22 mouse cellular contexts compared by ENCODE assay signal in genomic region chr2:139804041-139804440, GRCm38 (mm10).
DNase-seq lines count a peak whose midpoint lies in the region; ATAC-seq lines count a peak whose summit lies in the region.
"Had no signal": no experiment of that assay in that cellular context is flagged by ENCODE, and none has a peak within 500 bp of the region (broad histone marks: within the 10 kb centered on the region; RNA-seq: fewer than 3 reads in every experiment).

No protein-coding gene starts in this region.

- no peaks in the 10 kb centered on the region; the same call in none of the 2 replicates for H3K4me1 ChIP-seq in lung, embryonic 15.5 days
- H3K4me1 ChIP-seq: embryonic facial prominence, embryonic 12.5 days; forebrain, embryonic 15.5 days; heart, embryonic 13.5 days had no signal

- peak overlapping the region; percentile 42; the same call in 1 of the 2 replicates for H3K27ac ChIP-seq in lung, embryonic 15.5 days
- H3K27ac ChIP-seq: embryonic facial prominence, embryonic 12.5 days; forebrain, embryonic 15.5 days; heart, embryonic 13.5 days; hindbrain, postnatal 0 days; layer of hippocampus, adult 2 months had no signal

- H3K4me2 ChIP-seq in lung, embryonic 15.5 days, result no peak overlapping the region
- H3K4me2 ChIP-seq: embryonic facial prominence, embryonic 12.5 days; forebrain, embryonic 15.5 days; heart, embryonic 13.5 days had no signal

- 41% methylated on average over 7 of the region's 7 CpGs for WGBS in lung, embryonic 15.5 days

- peak; percentile 79; the same call in 1 of the 2 replicates for ATAC-seq in lung, embryonic 15.5 days (ENCODE audit: borderline replicate concordance, extremely low read depth, low FRiP score, low TSS enrichment)
- ATAC-seq: forebrain, embryonic 15.5 days; hindbrain, postnatal 0 days; intestine, embryonic 16.5 days had no signal

- no peak overlapping the region for H3K9ac ChIP-seq in lung, embryonic 15.5 days
- H3K9ac ChIP-seq: embryonic facial prominence, embryonic 12.5 days; forebrain, embryonic 15.5 days; heart, embryonic 13.5 days had no signal

- no peak overlapping the region for H3K4me3 ChIP-seq in lung, embryonic 15.5 days
- H3K4me3 ChIP-seq: embryonic facial prominence, embryonic 12.5 days; forebrain, embryonic 15.5 days; heart, embryonic 13.5 days; layer of hippocampus, adult 2 months had no signal

- DNase-seq in adrenal gland, postnatal 10 days, result peak; percentile 10
- DNase-seq in adrenal gland, adult 18-20 months (ENCODE audit: low spot score in 2 of 2), result no peak
- no peak for DNase-seq in lung, postnatal 14 days
- DNase-seq in lung, postnatal 25 days (ENCODE audit: low spot score), result peak; percentile 12
- no peak for DNase-seq in cerebellum, adult 11-12 months
- DNase-seq in left cerebral cortex, adult 18-20 months (ENCODE audit: low spot score in 2 of 2), result no peak
- DNase-seq: cerebellum, adult 11 months; cerebellum, postnatal 14 days; gastrocnemius, postnatal 14 days; heart, adult 18-20 months; heart, postnatal 14 days; kidney, adult 9 months; kidney, postnatal 25 days; midbrain, embryonic 14.5 days; thymus, postnatal 14 days had no signal

- H3K27me3 ChIP-seq in lung, embryonic 15.5 days, result no peaks in the 10 kb centered on the region
- H3K27me3 ChIP-seq: embryonic facial prominence, embryonic 12.5 days; forebrain, embryonic 15.5 days; heart, embryonic 13.5 days had no signal

- no peaks in the 10 kb centered on the region for H3K36me3 ChIP-seq in lung, embryonic 15.5 days
- H3K36me3 ChIP-seq: embryonic facial prominence, embryonic 12.5 days; forebrain, embryonic 15.5 days; heart, embryonic 13.5 days had no signal

- H3K9me3 ChIP-seq in lung, embryonic 15.5 days, result no peaks in the 10 kb centered on the region
- H3K9me3 ChIP-seq: embryonic facial prominence, embryonic 12.5 days; forebrain, embryonic 15.5 days; heart, embryonic 13.5 days had no signal

Comparison
In these comparisons a context has a peak if more than half of its experiments do, and no peak if none do; other contexts are left out.
1. DNase-seq: peak in adrenal gland, postnatal 10 days (single experiment) and lung, postnatal 25 days (single experiment); none in adrenal gland, adult 18-20 months (0 of 2), lung, postnatal 14 days (single experiment), cerebellum, adult 11-12 months (single experiment) and left cerebral cortex, adult 18-20 months (0 of 2).